Mouse (Mus musculus) thymus, adult 2 months (tissue): ENCODE measurements around the gene Hoxb7. TPM values are rescaled to one million over a fixed set of nuclear protein-coding genes. Genes with fewer than 3 reads are reported as not detected.

Experiments used
- DNase-seq: peaks from one replicate; pipeline ENCODE4 v3.0.0; 2021
- H3K27ac ChIP-seq: fragments of 200-500 bp; 2 replicates; pipeline ENCODE4 v1.5.1; 2012; ENCODE audit warnings: low read length, control low read depth; ENCODE audit not compliant: control insufficient read depth, insufficient read depth
- H3K27me3 ChIP-seq: fragments of 200-500 bp; 2 replicates; pipeline ENCODE4 v1.6.1; 2012; ENCODE audit warnings: mild to moderate bottlenecking, low read length, moderate library complexity, mixed read lengths; ENCODE audit not compliant: control insufficient read depth, insufficient read depth
- H3K36me3 ChIP-seq: fragments of 200-500 bp; 2 replicates; pipeline ENCODE4 v1.6.1; 2012; ENCODE audit warnings: mild to moderate bottlenecking, low read length, moderate library complexity; ENCODE audit not compliant: control insufficient read depth, insufficient read depth
- H3K4me1 ChIP-seq: fragments of 200-500 bp; replicated peaks from 2 replicates; pipeline ENCODE4 v1.6.1; 2012; ENCODE audit warnings: low read length; ENCODE audit not compliant: control insufficient read depth, insufficient read depth
- H3K4me3 ChIP-seq: fragments of 200-500 bp; 2 replicates; pipeline ENCODE4 v1.5.1; 2012; ENCODE audit warnings: mild to moderate bottlenecking, low read length, control low read depth, moderate library complexity; ENCODE audit not compliant: control insufficient read depth, insufficient read depth
- CTCF ChIP-seq: fragments of 200-500 bp; IDR thresholded peaks from 2 replicates; pipeline ENCODE4 v1.5.1; 2012; ENCODE audit warnings: mild to moderate bottlenecking, control low read depth, low read length, moderate library complexity, borderline replicate concordance; ENCODE audit not compliant: control insufficient read depth, poor library complexity, insufficient read depth; ENCODE audit errors: extremely low read depth
- POLR2A ChIP-seq: fragments of 200-500 bp; IDR thresholded peaks from 2 replicates; pipeline ENCODE4 v1.6.1; 2012; ENCODE audit warnings: mild to moderate bottlenecking, low read length, control low read depth, moderate library complexity; ENCODE audit not compliant: control insufficient read depth, poor library complexity, insufficient read depth; ENCODE audit errors: extremely low read depth
- WGBS: fragments of 180-500 bp; shearing (Covaris S2); methylation state at CpG from one replicate; pipeline ENCODE4 v1.1.7; 2018; 5-methylcytosine and 5-hydroxymethylcytosine counted together
- polyA plus RNA-seq: library from polyadenylated mRNA; depleted of rRNA; stranded (reverse); fragments of >200 nt; gene quantifications from 2 replicates; pipeline ENCODE4 v1.2.3, GENCODE M21; 2012

The Hoxb7 gene
- polyA plus RNA-seq, 1 experiment, result 0.09 TPM

- H3K27ac ChIP-seq, result no peak overlapping the region
- no peak overlapping the region for H3K4me3 ChIP-seq
- no peaks in the 10 kb centered on the region for H3K36me3 ChIP-seq
- H3K4me1 ChIP-seq, result peaks cover 15% of the 10 kb centered on the region
- WGBS, result 88% methylated on average over 5 of the region's 5 CpGs
- DNase-seq, result no peak
- H3K27me3 ChIP-seq, result peaks cover 12% of the 10 kb centered on the region
- no peak for TF ChIP-seq POLR2A
- no peak for TF ChIP-seq CTCF
Observed at GRCm38 (mm10) chr11:96321846-96322245, 35.4 kb downstream of the Hoxb7 start.

- DNase-seq, result no peak
- H3K4me3 ChIP-seq, result no peak overlapping the region
- no peaks in the 10 kb centered on the region for H3K36me3 ChIP-seq
- TF ChIP-seq CTCF (no peak), POLR2A (no peak)
- 91% methylated on average over 6 of the region's 6 CpGs for WGBS
- peaks cover 14% of the 10 kb centered on the region for H3K4me1 ChIP-seq
- peaks cover 6% of the 10 kb centered on the region for H3K27me3 ChIP-seq
- H3K27ac ChIP-seq, result no peak overlapping the region
Observed at GRCm38 (mm10) chr11:96322738-96323137, 36.3 kb downstream of the Hoxb7 start.

GRCm38 (mm10) chr11:96323154-96323553 is 36.7 kb downstream of the Hoxb7 start, which contains the start of gene Hoxb3:
Hoxb3 (plus strand) TSS chr11:96323326.
- H3K36me3 ChIP-seq, result no peaks in the 10 kb centered on the region
- peaks cover 10% of the 10 kb centered on the region for H3K4me1 ChIP-seq
- TF ChIP-seq CTCF (no peak), POLR2A (no peak)
- no peak within 1 kb of the TSS for H3K4me3 ChIP-seq
- peaks cover 3% of the 10 kb centered on the region for H3K27me3 ChIP-seq
- WGBS, result 96% methylated on average over 10 of the region's 10 CpGs
- no peak within 1 kb of the TSS for H3K27ac ChIP-seq
- no peak for DNase-seq

GRCm38 (mm10) chr11:96324125-96324524 is 37.7 kb downstream of the Hoxb7 start:
- TF ChIP-seq POLR2A, result no peak
- no peak for TF ChIP-seq CTCF
- H3K4me3 ChIP-seq, result no peak overlapping the region
- WGBS, result 81% methylated on average over 5 of the region's 5 CpGs

GRCm38 (mm10) chr11:96324965-96325364 is 38.5 kb downstream of the Hoxb7 start:
- no peak overlapping the region for H3K4me3 ChIP-seq
- 0 out of 2 replicates have a peak, but pooled peaks cover 2% of the 10 kb centered on the region for H3K4me1 ChIP-seq
- no peaks in the 10 kb centered on the region; the same call in 1 of the 2 replicates for H3K27me3 ChIP-seq
- DNase-seq, result no peak
- H3K27ac ChIP-seq, result no peak overlapping the region
- H3K36me3 ChIP-seq, result no peaks in the 10 kb centered on the region
- WGBS, result 95% methylated on average over 8 of the region's 8 CpGs
- TF ChIP-seq POLR2A (no peak), CTCF (no peak)

More at GRCm38 (mm10) chr11:96324125-96324524, 37.7 kb downstream of the Hoxb7 start:
- Histone ChIP-seq H3K4me1 (peaks cover 7% of the 10 kb centered on the region), H3K27me3 (peaks cover 2% of the 10 kb centered on the region), H3K36me3 (no peaks in the 10 kb centered on the region), H3K27ac (no peak overlapping the region)
- DNase-seq, result no peak

GRCm38 (mm10) chr11:96325747-96326212 is 39.4 kb downstream of the Hoxb7 start:
- Histone ChIP-seq H3K27me3 (no peaks in the 10 kb centered on the region; the same call in 1 of the 2 replicates), H3K36me3 (no peaks in the 10 kb centered on the region), H3K27ac (no peak overlapping the region), H3K4me3 (no peak overlapping the region), H3K4me1 (no peaks in the 10 kb centered on the region)
- DNase-seq, result no peak
- TF ChIP-seq CTCF (no peak), POLR2A (no peak)
- 89% methylated on average over 22 of the region's 22 CpGs for WGBS

GRCm38 (mm10) chr11:96326705-96327104 is 40.3 kb downstream of the Hoxb7 start:
- no peaks in the 10 kb centered on the region for H3K4me1 ChIP-seq
- TF ChIP-seq CTCF (no peak), POLR2A (no peak)
- H3K4me3 ChIP-seq, result no peak overlapping the region
- no peak overlapping the region for H3K27ac ChIP-seq
- H3K27me3 ChIP-seq, result no peaks in the 10 kb centered on the region; the same call in 1 of the 2 replicates
- H3K36me3 ChIP-seq, result no peaks in the 10 kb centered on the region
- DNase-seq, result no peak
- WGBS, result 93% methylated on average over 12 of the region's 12 CpGs
